Mouse (Mus musculus) brown adipose tissue, adult 24 weeks (tissue): ENCODE results near the gene Cnot6l. TPM values are rescaled to one million over a fixed set of nuclear protein-coding genes. Genes with fewer than 3 reads are reported as not detected.

Source experiments
- H3K27ac ChIP-seq: fragments of 200-500 bp; replicated peaks from 2 replicates; pipeline ENCODE4 v1.5.1; 2012; ENCODE audit warnings: low read depth, mild to moderate bottlenecking, low read length
- H3K4me1 ChIP-seq: fragments of 200-500 bp; 2 replicates; pipeline ENCODE4 v1.6.1; 2012; ENCODE audit warnings: low read length, mixed read lengths; ENCODE audit not compliant: control insufficient read depth, insufficient read depth, insufficient read length
- H3K4me3 ChIP-seq: fragments of 200-500 bp; 2 replicates; pipeline ENCODE4 v1.5.1; 2012; ENCODE audit warnings: low read depth, mild to moderate bottlenecking, low read length, moderate library complexity; ENCODE audit not compliant: insufficient read depth
- polyA plus RNA-seq: library from polyadenylated mRNA; stranded (reverse); fragments of >200 nt; gene quantifications from 2 replicates; pipeline ENCODE4 v1.2.4, GENCODE M21; 2012; ENCODE audit not compliant: missing spikeins, insufficient read depth, insufficient read length

The Cnot6l gene
- 8.9 and 11.8 TPM in 2 replicates for polyA plus RNA-seq

DNA sequence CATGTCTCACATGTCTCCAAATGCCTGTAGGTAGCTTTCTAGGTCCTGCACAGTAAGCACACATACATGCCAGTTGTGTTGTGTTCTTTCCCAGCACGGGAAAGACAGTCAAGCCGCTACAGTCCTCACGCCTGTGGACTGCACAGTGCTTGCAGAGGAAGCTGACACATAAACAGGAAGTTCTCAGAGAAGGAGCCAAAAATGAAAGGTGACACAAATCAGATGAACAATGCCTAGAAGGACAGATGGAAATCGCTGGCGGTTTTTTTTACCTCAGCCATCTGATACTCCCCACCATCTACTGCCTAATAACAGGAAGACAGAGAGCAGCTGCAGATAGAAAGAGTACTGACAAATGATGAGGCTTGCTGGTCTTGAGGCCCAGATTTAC lies at the start of gene Cnot6l:
Gene Cnot6l (minus strand): TSS at position 151 of the 391 bp plus-strand sequence.
- H3K4me3 ChIP-seq = peak within 1 kb of the TSS; percentile 71
- peaks cover 2% of the 10 kb centered on the region; the same call in 1 of the 2 replicates for H3K4me1 ChIP-seq
- peak within 1 kb of the TSS; percentile 54 for H3K27ac ChIP-seq

DNA sequence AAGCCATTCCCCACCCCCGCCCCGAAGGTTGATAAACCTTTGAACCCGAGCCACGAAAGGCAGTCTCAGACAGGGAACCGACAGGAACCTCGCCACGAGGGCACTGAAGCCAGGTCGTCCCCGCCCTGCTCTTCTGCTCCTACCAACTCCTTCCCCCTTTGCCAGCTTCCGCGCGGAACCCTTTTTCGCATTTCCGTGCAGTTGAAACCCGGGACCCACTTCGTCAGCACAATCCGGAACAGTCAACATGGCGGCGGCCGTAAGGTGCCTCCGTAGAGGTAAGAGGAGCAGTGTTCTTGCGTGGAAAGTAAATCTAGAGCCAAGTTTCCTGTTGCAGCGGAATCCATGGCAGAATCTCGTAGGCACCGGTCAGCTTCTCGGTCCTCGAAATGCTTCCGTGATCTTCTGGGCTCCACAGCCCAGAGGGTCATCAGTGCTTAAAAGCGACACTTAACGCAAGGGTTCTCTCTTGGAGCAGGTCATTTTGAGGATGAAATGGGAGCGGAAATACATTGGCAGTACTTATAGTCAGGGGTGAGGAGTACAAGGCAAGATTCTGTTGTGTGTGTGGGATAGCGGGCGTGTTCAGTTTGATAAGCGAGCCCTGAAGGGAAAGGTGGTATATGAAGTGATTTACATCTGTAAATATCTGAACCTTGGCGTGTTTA lies 46.1 kb upstream of the Cnot6l start:
- Histone ChIP-seq H3K4me3 (peak overlapping the region; percentile 93), H3K4me1 (peaks cover 3% of the 10 kb centered on the region), H3K27ac (peak overlapping the region; percentile 80)

DNA sequence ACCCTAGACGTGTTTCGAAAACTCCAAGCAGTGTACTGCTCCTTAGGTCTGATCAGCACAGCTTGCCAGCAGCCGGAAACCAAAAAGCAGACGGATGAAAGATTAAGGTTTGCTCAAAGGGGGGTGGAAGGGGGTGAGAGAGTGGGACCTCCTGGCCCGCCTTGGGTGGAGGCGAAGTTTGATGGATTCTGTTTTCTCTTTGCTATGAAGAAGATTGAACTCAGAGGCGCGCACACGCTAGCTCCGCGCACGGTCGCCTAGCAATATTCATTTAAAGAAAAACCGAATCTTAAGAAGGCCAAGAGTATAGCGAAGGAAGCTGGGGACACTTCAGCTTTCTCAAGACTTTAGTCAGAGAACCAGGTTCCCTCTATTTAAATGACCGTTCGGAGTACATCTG lies 45.5 kb upstream of the Cnot6l start, which contains the start of gene Mrpl1:
Gene Mrpl1 (plus strand): TSS at position 35 of the 400 bp plus-strand sequence.
- Histone ChIP-seq H3K4me3 (peak within 1 kb of the TSS; percentile 93), H3K27ac (peak within 1 kb of the TSS; percentile 80), H3K4me1 (peaks cover 3% of the 10 kb centered on the region)

DNA sequence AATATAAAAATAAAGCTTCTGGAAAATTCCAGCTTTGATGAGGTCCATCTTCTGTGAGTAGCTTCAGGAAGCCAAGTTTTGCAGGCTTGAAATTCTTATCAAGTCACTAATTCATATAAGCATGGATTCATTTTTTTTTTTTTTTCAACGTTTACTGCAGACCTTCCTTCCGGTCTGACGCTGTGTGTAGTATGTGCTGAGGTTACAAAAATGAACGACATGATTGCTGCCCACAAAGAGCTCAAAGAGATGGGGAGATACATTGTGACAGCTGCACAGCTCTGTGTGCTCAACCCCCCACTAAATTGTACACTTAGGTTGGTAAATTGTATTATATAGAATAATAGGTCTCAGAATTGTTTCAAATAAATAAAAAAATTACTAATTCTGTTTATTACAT lies 44.6 kb upstream of the Cnot6l start:
- H3K27ac ChIP-seq = no peak overlapping the region
- H3K4me1 ChIP-seq = peaks cover 3% of the 10 kb centered on the region
- H3K4me3 ChIP-seq = no peak overlapping the region

DNA sequence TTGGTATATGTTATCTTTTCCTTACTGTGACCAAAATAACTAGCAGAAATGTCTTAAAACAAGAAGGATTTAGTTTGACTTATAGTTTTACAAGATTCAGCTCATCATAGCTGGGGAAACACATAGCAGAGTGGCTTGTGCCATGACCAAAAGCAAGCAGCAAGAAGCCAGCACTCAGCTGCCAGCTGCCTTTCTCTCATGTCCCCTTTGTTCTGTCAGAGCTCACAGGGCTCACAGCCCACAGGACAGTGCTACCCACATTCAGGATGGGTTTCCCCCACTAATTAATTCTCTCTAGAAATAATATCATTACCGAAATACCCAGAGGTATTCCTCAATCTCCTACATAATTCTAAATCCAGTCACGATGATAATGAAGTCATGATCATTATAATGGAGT lies 43.6 kb upstream of the Cnot6l start:
- peaks cover 3% of the 10 kb centered on the region for H3K4me1 ChIP-seq
- no peak overlapping the region for H3K27ac ChIP-seq

DNA sequence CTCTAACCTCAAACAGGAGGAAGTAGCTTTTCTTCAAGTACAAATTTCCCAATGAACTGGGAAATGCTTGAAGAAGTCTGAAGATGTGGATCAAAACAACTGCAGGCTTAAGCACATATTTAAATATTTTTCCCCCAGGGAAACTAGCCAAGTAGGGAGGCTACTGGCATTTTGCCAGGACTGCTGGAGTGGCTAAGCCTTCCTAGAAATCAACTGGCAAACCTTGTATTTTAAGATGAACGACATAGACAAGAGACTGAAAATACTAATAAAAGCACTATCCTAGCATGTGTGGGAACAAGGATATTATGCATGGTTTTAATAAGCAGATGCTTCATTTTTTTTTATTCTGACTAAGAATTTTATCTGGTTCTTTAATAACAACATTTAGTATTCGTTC lies 42.9 kb upstream of the Cnot6l start:
- Histone ChIP-seq H3K27ac (no peak overlapping the region), H3K4me1 (peaks cover 3% of the 10 kb centered on the region), H3K4me3 (no peak overlapping the region)

More for the DNA sequence above, 43.6 kb upstream of the Cnot6l start:
- no peak overlapping the region for H3K4me3 ChIP-seq

DNA sequence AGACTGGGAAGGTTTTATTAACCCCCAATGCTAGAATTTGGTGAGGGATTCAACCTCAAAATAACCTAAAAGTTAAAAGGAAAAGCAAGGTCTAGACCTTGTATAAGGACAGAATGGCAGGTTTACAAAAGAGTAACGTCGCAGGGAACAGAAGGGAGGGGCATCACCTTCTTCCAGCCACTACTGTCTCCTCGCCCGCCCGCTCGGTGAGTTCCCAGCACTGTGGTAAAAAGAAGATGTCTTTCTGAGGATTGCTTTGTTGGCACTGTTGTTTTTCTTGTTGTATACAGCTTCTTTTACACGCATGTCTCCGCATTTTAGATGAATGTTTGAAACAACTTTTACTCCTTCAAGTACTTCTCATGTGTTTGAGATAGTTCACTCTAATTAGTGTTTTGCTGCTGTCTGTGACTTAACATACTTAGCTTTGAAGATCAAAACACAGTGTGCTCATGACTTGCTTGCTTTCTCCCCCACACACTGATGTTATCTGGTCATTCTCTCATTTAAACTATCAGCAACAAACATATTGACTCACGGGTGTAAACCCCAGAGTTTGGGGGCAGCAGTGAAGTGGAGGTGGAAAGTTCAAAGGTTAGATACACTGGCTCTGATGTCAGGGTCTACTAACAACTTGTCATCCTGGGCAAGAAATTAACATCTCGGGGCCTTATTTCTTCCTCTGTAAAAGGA lies 37.6 kb upstream of the Cnot6l start:
- H3K4me1 ChIP-seq = no peaks in the 10 kb centered on the region
- H3K4me3 ChIP-seq = no peak overlapping the region

DNA sequence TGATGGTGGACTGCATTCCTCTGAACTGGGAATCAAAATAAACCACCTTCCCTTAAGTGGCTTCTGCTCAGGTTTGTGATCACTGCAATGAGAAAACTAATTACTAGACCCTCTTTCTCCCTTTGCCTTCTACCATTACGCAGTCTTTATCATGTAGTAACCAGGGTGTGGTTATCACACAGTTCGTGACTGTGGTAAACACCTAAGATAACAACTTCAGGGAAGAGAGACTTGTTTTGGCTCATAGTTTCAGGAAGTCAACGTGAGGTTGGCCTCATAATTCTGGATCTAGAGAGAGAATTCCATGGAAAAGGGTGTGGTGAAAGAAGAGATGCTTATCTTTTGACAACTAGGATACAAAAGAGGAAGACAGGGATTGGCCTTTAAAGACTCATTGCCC lies 36.3 kb upstream of the Cnot6l start:
- Histone ChIP-seq H3K27ac (no peak overlapping the region), H3K4me1 (no peaks in the 10 kb centered on the region), H3K4me3 (no peak overlapping the region)

More for the DNA sequence above, 37.6 kb upstream of the Cnot6l start:
- H3K27ac ChIP-seq = no peak overlapping the region

DNA sequence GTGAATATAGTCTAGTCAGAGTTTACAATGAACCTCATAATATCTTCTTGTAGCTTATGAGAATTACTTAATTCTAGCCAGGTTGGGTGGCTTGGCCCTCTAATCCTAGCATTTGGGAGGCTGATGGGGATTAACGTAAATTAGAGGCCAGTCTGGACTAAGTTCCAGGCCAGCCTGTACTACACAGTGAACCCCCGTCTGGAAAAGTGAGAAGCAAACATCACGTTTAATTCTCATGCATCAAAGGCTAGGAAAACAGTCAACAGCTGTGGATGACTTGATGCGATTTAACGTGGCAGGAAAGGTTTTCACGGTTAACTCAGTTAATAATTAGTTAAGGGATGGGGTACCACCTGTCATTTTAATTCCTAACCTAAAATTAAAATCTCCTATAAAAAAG lies 34.3 kb upstream of the Cnot6l start:
- Histone ChIP-seq H3K4me1 (no peaks in the 10 kb centered on the region), H3K27ac (no peak overlapping the region), H3K4me3 (no peak overlapping the region)

DNA sequence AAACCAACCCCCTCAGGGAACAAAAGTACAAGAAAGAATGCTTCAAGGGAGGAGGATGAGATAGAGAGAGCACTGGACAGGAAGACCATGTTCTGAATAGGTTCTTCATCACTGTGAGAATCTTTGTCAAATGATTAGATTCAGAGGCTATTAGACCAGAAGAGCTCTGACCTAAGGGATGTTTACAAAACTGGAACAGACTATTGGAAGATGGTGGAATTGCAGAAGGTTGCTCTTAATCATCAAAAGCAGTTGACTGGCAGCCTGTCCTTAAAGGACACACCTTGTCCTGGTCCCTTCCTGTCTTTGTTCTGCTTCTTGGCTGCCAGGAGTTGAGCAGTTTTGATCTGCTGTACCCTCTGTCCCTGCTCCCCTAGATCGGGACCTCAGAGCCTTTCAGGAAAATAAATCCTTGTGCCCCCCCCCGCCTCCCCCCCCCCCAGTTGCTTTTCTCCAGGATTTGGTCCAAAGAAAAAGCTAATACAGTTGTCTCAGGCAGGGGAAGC lies 32.6 kb upstream of the Cnot6l start:
- Histone ChIP-seq H3K4me1 (no peaks in the 10 kb centered on the region), H3K27ac (no peak overlapping the region)

DNA sequence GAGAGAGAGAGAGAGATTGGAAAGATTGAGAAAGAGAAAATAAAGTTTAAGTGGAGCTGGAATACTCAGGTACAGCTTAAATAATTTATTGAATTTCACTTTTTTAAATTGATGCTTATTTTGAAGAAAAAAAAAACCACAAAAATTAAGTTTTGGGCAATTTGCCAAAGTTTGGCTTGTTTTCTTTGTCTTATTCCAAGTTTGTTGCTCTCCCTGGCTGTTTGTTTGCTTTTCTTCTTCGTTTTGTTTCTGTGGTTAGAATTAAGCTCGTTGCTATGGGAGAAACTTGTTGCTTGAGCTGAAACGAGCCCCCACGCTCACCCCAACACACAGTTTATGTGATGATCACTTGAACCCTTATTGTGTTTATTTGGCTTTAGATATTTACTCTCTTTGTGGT lies 27.3 kb upstream of the Cnot6l start:
- Histone ChIP-seq H3K27ac (no peak overlapping the region), H3K4me3 (no peak overlapping the region), H3K4me1 (no peaks in the 10 kb centered on the region)

More for the DNA sequence above, 32.6 kb upstream of the Cnot6l start:
- no peak overlapping the region for H3K4me3 ChIP-seq

DNA sequence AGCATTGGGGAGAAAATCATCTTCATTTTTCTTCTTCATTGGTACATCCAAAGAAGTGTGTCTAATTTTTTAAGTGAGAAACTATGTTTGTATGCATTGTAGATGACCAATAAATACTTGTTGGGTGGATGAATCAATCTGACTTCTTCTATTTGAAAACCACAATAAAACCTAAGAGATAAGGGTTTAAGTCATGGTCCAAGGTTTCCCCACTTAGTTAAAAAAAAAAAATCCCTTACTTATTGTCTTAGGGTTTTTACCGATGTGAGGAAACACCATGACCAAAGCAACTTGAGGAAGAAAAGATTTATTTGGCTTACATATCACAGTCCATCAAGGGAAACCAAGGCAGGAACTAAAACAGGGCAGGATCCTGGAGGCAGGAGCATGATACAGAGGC lies 25.8 kb upstream of the Cnot6l start:
- Histone ChIP-seq H3K4me1 (no peaks in the 10 kb centered on the region), H3K4me3 (no peak overlapping the region), H3K27ac (no peak overlapping the region)

DNA sequence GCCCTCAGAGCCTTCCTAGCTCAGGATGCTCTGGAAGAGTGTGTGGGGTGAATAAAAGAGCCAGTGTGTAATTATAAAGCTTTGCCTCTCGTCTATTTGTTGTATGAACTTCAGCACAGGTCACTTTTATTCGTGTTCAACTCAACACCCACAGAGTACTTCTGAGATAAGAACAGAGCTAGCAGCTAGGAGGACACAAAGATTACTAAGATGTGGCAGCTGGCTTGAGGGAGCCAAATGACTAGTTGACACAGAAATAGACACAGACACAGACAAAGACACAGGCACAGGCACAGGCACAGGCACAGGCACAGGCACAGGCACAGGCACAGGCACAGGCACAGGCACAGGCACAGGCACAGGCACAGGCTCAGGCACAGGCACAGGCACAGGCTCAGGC lies 20.0 kb upstream of the Cnot6l start:
- no peak overlapping the region for H3K27ac ChIP-seq
- H3K4me1 ChIP-seq = no peaks in the 10 kb centered on the region
- H3K4me3 ChIP-seq = no peak overlapping the region

DNA sequence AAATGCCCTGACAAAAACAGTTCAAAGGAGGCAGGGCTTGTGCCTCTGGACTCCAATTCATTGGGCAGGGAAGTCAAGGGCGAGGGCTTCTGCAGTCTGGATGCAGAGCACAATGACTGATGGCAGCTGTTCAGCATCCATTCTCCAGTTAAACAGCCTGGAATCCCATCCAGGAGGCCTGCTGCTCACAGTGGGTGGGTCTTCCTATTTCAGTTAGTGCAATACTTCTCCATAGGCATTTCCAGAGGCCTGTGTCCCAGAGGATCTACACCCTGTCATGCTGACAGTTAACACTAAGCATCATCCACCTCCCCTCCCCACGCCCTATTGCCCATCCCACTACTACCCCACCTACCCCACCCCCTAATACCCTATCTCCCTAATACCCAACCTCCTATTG lies 19.2 kb upstream of the Cnot6l start:
- H3K27ac ChIP-seq = no peak overlapping the region
- H3K4me3 ChIP-seq = no peak overlapping the region
- no peaks in the 10 kb centered on the region for H3K4me1 ChIP-seq

DNA sequence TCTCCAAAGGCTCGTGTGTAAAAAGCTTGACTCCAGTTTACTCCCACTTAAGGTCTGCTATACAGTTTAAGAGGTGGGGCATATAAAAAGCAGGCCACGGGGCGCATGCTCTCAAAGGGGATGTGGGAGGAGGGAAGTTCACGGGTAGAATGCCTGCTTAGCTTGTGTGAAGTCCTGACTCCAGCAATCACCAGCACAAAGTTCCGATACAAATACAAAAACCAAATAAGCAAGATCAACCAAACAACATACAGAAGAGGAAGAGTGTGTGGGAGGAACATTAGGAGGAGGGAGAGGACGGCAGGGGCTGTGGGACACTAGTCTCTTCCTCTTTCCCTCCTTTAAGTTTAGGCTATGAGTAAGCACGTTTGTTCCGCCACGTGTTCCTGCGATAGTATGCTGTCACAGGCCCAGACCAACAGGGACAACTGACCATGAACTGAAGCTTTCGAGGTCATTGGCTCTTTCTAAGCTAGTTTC lies 12.9 kb upstream of the Cnot6l start:
- no peak overlapping the region for H3K4me3 ChIP-seq
- H3K4me1 ChIP-seq = peaks cover 3% of the 10 kb centered on the region; the same call in 1 of the 2 replicates
- peak overlapping the region; percentile 61 for H3K27ac ChIP-seq
